Mouse (Mus musculus) midbrain, postnatal 0 days (tissue): ENCODE data around the gene Six3. TPM values are rescaled to one million over a fixed set of nuclear protein-coding genes. Genes with fewer than 3 reads are reported as not detected.
A peak's percentile ranks its signal among the peaks of the same experiment; 100 is the strongest.

Experiments used
- ATAC-seq: fragments of 200-750 bp; cut with Nextera tagmentation; 2 replicates; pipeline ENCODE4 v1.8.0; 2017; ENCODE audit warnings: moderate number of reproducible peaks, mild to moderate bottlenecking, moderate TSS enrichment, moderate library complexity; ENCODE audit not compliant: low FRiP score
- DNase-seq: peaks from one replicate; pipeline ENCODE4 v3.0.0-alpha.2; 2015; ENCODE audit warnings: low spot score
- H3K27ac ChIP-seq: fragments of 300-500 bp; sonication (generic); 2 replicates; pipeline ENCODE4 v1.5.1; 2014; ENCODE audit warnings: low read depth, mild to moderate bottlenecking, low read length, mixed read lengths
- H3K27me3 ChIP-seq: fragments of 300-500 bp; sonication (generic); 2 replicates; pipeline ENCODE4 v1.6.1; 2014; ENCODE audit warnings: low read length, control low read depth, mixed read lengths; ENCODE audit not compliant: insufficient read depth
- H3K36me3 ChIP-seq: fragments of 300-500 bp; sonication (generic); 2 replicates; pipeline ENCODE4 v1.6.1; 2014; ENCODE audit warnings: low read length, control low read depth, mixed read lengths; ENCODE audit not compliant: insufficient read depth
- H3K4me1 ChIP-seq: fragments of 300-500 bp; sonication (generic); 2 replicates; pipeline ENCODE4 v1.6.1; 2014; ENCODE audit warnings: mild to moderate bottlenecking, control low read depth, antibody characterized with exemption, low read length, mixed read lengths; ENCODE audit not compliant: insufficient read depth
- H3K4me2 ChIP-seq: fragments of 300-500 bp; sonication (generic); 2 replicates; pipeline ENCODE4 v1.6.1; 2014; ENCODE audit warnings: low read depth, mild to moderate bottlenecking, low read length, mixed read lengths; ENCODE audit not compliant: poor library complexity, severe bottlenecking
- H3K4me3 ChIP-seq: fragments of 300-500 bp; sonication (generic); 2 replicates; pipeline ENCODE4 v1.5.1; 2014; ENCODE audit warnings: low read depth, mild to moderate bottlenecking, low read length, moderate library complexity
- H3K9ac ChIP-seq: fragments of 300-500 bp; sonication (generic); replicated peaks from 2 replicates; pipeline ENCODE4 v1.6.1; 2014; ENCODE audit warnings: mild to moderate bottlenecking, low read length, moderate library complexity, mixed read lengths; ENCODE audit not compliant: poor library complexity, severe bottlenecking
- H3K9me3 ChIP-seq: fragments of 300-500 bp; sonication (generic); 2 replicates; pipeline ENCODE4 v1.6.1; 2016; ENCODE audit warnings: low read length, control low read depth
- CTCF ChIP-seq: IDR thresholded peaks from 2 replicates; pipeline ENCODE4 v1.5.1; 2016; ENCODE audit warnings: antibody characterized with exemption, mild to moderate bottlenecking
- WGBS: fragments of 180-500 bp; shearing (Covaris S2); extraction: QIAGEN DNeasy Blood & Tissue Kit; methylation state at CpG from one replicate; pipeline ENCODE4 v1.1.7; 2014; 5-methylcytosine and 5-hydroxymethylcytosine counted together
- polyA plus RNA-seq: library from polyadenylated mRNA; unstranded; fragments of >200 nt; fragmentation: Nextera tagmentation; extraction: Ambion mirVana; gene quantifications from 2 replicates; pipeline ENCODE4 v1.2.1, GENCODE M21; 2015
- total RNA-seq: library from RNA; depleted of rRNA; stranded (reverse); fragments of >200 nt; gene quantifications from 2 replicates; pipeline ENCODE4 v1.2.3, GENCODE M21; 2014

Gene Six3
- total and polyA plus RNA-seq, 2 experiments from 2014 or later: 12.8 to 28.0 TPM

- peaks cover 70% of the 10 kb centered on the region for H3K27me3 ChIP-seq
- H3K4me1 ChIP-seq: no peaks in the 10 kb centered on the region
- H3K9me3 ChIP-seq: no peaks in the 10 kb centered on the region
- WGBS: 57% methylated on average over 5 of the region's 5 CpGs
- no peak overlapping the region for H3K27ac ChIP-seq
- no peak overlapping the region for H3K4me3 ChIP-seq
- 0 out of 2 replicates have a peak overlapping the region, but pooled peaks have one; percentile 19 for H3K9ac ChIP-seq
- no peak overlapping the region for H3K4me2 ChIP-seq
- TF ChIP-seq CTCF: no peak
- H3K36me3 ChIP-seq: no peaks in the 10 kb centered on the region
- ATAC-seq: no peak
- no peak for DNase-seq
Observed at GRCm38 (mm10) chr17:85627751-85628150, 14.3 kb downstream of the Six3 start.

- H3K36me3 ChIP-seq: no peaks in the 10 kb centered on the region
- H3K4me1 ChIP-seq: no peaks in the 10 kb centered on the region
- H3K4me3 ChIP-seq: no peak overlapping the region
- H3K4me2 ChIP-seq: no peak overlapping the region
- no peak overlapping the region for H3K9ac ChIP-seq
- TF ChIP-seq CTCF: no peak
- H3K9me3 ChIP-seq: no peaks in the 10 kb centered on the region
- ATAC-seq (peak; percentile 18; the same call in 1 of the 2 replicates), DNase-seq (peak; percentile 19)
- peaks cover 71% of the 10 kb centered on the region for H3K27me3 ChIP-seq
- H3K27ac ChIP-seq: no peak overlapping the region
- 5% methylated on average over 8 of the region's 8 CpGs for WGBS
Observed at GRCm38 (mm10) chr17:85628811-85629210, 15.4 kb downstream of the Six3 start.

- ATAC-seq: no peak
- Histone ChIP-seq H3K27ac (no peak overlapping the region), H3K27me3 (peaks cover 77% of the 10 kb centered on the region), H3K4me3 (no peak overlapping the region), H3K9me3 (no peaks in the 10 kb centered on the region), H3K4me2 (no peak overlapping the region), H3K4me1 (no peaks in the 10 kb centered on the region), H3K9ac (no peak overlapping the region), H3K36me3 (no peaks in the 10 kb centered on the region)
- TF ChIP-seq CTCF: no peak
- no peak for DNase-seq
- WGBS: 90% methylated on average over 1 of the region's 1 CpGs
Observed at GRCm38 (mm10) chr17:85629396-85629795, 16.0 kb downstream of the Six3 start.

- ATAC-seq (no peak), DNase-seq (no peak)
- Histone ChIP-seq H3K4me3 (no peak overlapping the region), H3K4me2 (no peak overlapping the region), H3K4me1 (no peaks in the 10 kb centered on the region), H3K9me3 (no peaks in the 10 kb centered on the region), H3K27ac (no peak overlapping the region), H3K9ac (no peak overlapping the region), H3K27me3 (peaks cover 77% of the 10 kb centered on the region), H3K36me3 (no peaks in the 10 kb centered on the region)
- 53% methylated on average over 22 of the region's 22 CpGs for WGBS
- TF ChIP-seq CTCF: no peak
Observed at GRCm38 (mm10) chr17:85630296-85631050, 17.1 kb downstream of the Six3 start.

GRCm38 (mm10) chr17:85631106-85631505 lies 17.7 kb downstream of the Six3 start:
- ATAC-seq (no peak), DNase-seq (peak; percentile 21)
- H3K36me3 ChIP-seq: no peaks in the 10 kb centered on the region
- no peaks in the 10 kb centered on the region for H3K9me3 ChIP-seq
- H3K27me3 ChIP-seq: peaks cover 76% of the 10 kb centered on the region
- no peak overlapping the region for H3K27ac ChIP-seq
- H3K4me2 ChIP-seq: no peak overlapping the region
- peak; percentile 53 for TF ChIP-seq CTCF
- no peak overlapping the region for H3K9ac ChIP-seq
- WGBS: 58% methylated on average over 5 of the region's 5 CpGs
- H3K4me1 ChIP-seq: no peaks in the 10 kb centered on the region
- no peak overlapping the region for H3K4me3 ChIP-seq

- TF ChIP-seq CTCF: peak; percentile 84
- H3K27me3 ChIP-seq: peaks cover 59% of the 10 kb centered on the region
- no peak overlapping the region for H3K9ac ChIP-seq
- no peaks in the 10 kb centered on the region for H3K4me1 ChIP-seq
- H3K4me3 ChIP-seq: no peak overlapping the region
- WGBS: 2% methylated on average over 13 of the region's 13 CpGs
- no peak overlapping the region for H3K4me2 ChIP-seq
- H3K36me3 ChIP-seq: no peaks in the 10 kb centered on the region
- DNase-seq (peak; percentile 76), ATAC-seq (no peak)
- no peak overlapping the region for H3K27ac ChIP-seq
- no peaks in the 10 kb centered on the region for H3K9me3 ChIP-seq
Observed at GRCm38 (mm10) chr17:85633619-85634018, 20.2 kb downstream of the Six3 start.
